Mouse (Mus musculus): ENCODE results near the gene Wfdc2.

- TF ChIP-seq CTCF (IDR thresholded peaks at IDR 0.05): no peak
- TF ChIP-seq EP300 (IDR thresholded peaks at IDR 0.05): no peak
Observed at GRCm38 (mm10) chr2:164523301-164523773, 38.9 kb upstream of the Wfdc2 start.

All from lung, postnatal 0 days (tissue).